Mouse (Mus musculus) neural tube, embryonic 11.5 days (tissue): Measurements from ENCODE around the gene Celsr3. TPM values are rescaled to one million over a fixed set of nuclear protein-coding genes. Genes with fewer than 3 reads are reported as not detected.

ENCODE experiments used
- ATAC-seq: fragments of 200-750 bp; cut with Nextera tagmentation; 2 replicates; pipeline ENCODE4 v1.8.0; 2017; ENCODE audit warnings: moderate number of reproducible peaks, mild to moderate bottlenecking, moderate TSS enrichment, moderate library complexity; ENCODE audit not compliant: insufficient read depth, low FRiP score, low TSS enrichment
- DNase-seq: peaks from one replicate; pipeline ENCODE4 v3.0.0-alpha.2; 2015; ENCODE audit warnings: low spot score
- H3K27ac ChIP-seq: fragments of 300-500 bp; sonication (generic); 2 replicates; pipeline ENCODE4 v1.5.1; 2014; ENCODE audit warnings: low read depth, mild to moderate bottlenecking, low read length
- H3K27me3 ChIP-seq: fragments of 300-500 bp; sonication (generic); 2 replicates; pipeline ENCODE4 v1.6.1; 2014; ENCODE audit warnings: mild to moderate bottlenecking, low read length, mixed read lengths; ENCODE audit not compliant: control insufficient read depth, insufficient read depth
- H3K36me3 ChIP-seq: fragments of 300-500 bp; sonication (generic); 2 replicates; pipeline ENCODE4 v1.6.1; 2014; ENCODE audit warnings: mild to moderate bottlenecking, low read length, moderate library complexity, mixed read lengths; ENCODE audit not compliant: control insufficient read depth, insufficient read depth
- H3K4me1 ChIP-seq: fragments of 300-500 bp; sonication (generic); 2 replicates; pipeline ENCODE4 v1.6.1; 2014; ENCODE audit warnings: low read length, mixed read lengths; ENCODE audit not compliant: control insufficient read depth, insufficient read depth
- H3K4me2 ChIP-seq: fragments of 300-500 bp; sonication (generic); 2 replicates; pipeline ENCODE4 v1.6.1; 2014; ENCODE audit warnings: low read depth, mild to moderate bottlenecking, moderate library complexity
- H3K4me3 ChIP-seq: fragments of 300-500 bp; sonication (generic); 2 replicates; pipeline ENCODE4 v1.5.1; 2014; ENCODE audit warnings: low read depth, low read length
- H3K9ac ChIP-seq: fragments of 300-500 bp; sonication (generic); 2 replicates; pipeline ENCODE4 v1.6.1; 2014; ENCODE audit warnings: mild to moderate bottlenecking, low read length
- H3K9me3 ChIP-seq: fragments of 300-500 bp; sonication (generic); 2 replicates; pipeline ENCODE4 v1.6.1; 2016; ENCODE audit warnings: low read length; ENCODE audit not compliant: control insufficient read depth
- WGBS: fragments of 180-500 bp; shearing (Covaris S2); extraction: QIAGEN DNeasy Blood & Tissue Kit; methylation state at CpG from one replicate; pipeline ENCODE4 v1.1.7; 2014; 5-methylcytosine and 5-hydroxymethylcytosine counted together
- polyA plus RNA-seq: library from polyadenylated mRNA; unstranded; fragments of >200 nt; fragmentation: Nextera tagmentation; extraction: Ambion mirVana; gene quantifications from 2 replicates; pipeline ENCODE4 v1.2.1, GENCODE M21; 2014

Celsr3 gene
- polyA plus RNA-seq, 1 experiment from 2014 or later, result 6.7 TPM

DNA sequence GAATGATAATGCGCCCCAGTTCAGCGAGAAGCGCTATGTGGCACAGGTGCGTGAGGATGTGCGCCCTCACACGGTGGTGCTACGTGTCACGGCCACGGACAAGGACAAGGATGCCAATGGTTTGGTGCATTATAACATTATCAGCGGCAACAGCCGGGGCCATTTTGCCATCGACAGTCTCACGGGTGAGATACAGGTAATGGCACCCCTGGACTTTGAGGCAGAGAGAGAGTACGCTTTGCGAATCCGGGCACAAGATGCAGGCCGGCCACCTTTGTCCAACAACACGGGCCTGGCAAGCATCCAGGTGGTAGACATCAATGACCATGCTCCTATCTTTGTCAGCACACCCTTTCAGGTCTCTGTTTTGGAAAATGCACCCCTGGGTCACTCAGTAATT, 1.8 kb downstream of the Celsr3 start:
- DNase-seq (no peak), ATAC-seq (no peak)
- Histone ChIP-seq H3K4me1 (peaks cover 17% of the 10 kb centered on the region), H3K27me3 (peaks cover 52% of the 10 kb centered on the region), H3K9ac (no peak overlapping the region), H3K4me2 (peak overlapping the region; percentile 86), H3K36me3 (no peaks in the 10 kb centered on the region), H3K4me3 (peak overlapping the region; percentile 64), H3K27ac (no peak overlapping the region), H3K9me3 (no peaks in the 10 kb centered on the region)
- WGBS, result 76% methylated on average over 18 of the region's 18 CpGs

DNA sequence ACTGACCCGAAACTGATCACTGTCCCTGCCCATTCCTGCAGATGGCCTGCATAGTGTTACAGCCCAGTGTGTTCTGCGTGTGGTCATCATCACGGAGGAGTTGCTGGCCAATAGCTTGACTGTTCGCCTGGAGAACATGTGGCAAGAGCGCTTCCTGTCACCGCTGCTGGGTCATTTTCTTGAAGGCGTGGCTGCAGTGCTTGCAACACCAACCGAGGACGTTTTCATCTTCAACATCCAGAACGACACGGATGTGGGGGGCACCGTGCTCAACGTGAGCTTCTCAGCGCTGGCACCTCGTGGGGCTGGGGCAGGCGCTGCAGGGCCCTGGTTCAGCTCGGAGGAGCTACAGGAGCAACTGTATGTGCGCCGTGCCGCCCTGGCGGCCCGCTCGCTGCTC, 5.5 kb downstream of the Celsr3 start:
- Histone ChIP-seq H3K9me3 (no peaks in the 10 kb centered on the region), H3K27ac (no peak overlapping the region), H3K27me3 (peaks cover 40% of the 10 kb centered on the region), H3K4me1 (peaks cover 15% of the 10 kb centered on the region), H3K4me3 (peak overlapping the region; percentile 39), H3K36me3 (peaks cover 2% of the 10 kb centered on the region; the same call in 1 of the 2 replicates), H3K4me2 (peak overlapping the region; percentile 78), H3K9ac (no peak overlapping the region)
- WGBS, result 7% methylated on average over 23 of the region's 23 CpGs
- ATAC-seq (no peak), DNase-seq (no peak)

DNA sequence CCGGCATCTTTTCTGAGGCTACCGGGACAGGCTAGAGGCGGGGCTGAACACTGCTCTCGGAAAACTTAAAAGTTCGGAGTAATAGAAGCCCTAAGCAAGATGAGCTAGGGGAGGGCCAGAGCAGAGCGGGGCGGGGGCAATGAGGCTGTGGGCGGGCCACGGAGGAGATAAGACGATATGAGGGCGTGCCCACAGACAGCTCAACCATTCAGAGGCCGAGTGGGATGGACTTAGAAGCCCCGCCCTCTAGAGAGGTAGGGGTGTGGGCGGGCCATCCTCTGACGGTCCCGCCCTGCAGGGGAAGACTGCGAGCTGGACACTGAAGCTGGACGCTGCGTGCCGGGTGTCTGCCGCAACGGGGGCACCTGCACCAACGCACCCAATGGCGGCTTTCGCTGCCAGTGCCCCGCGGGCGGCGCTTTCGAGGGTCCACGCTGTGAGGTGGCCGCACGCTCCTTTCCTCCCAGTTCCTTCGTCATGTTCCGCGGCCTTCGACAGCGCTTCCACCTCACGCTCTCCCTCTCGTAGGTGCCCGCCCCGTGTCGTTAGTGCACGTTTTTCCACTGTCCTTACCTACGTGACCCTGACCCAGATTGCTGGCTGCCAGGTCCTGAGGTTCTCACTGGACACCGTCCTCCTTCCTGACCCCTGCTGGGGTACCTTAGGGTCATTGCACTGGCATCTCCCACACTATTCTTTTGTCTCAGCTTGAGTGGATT, 6.4 kb downstream of the Celsr3 start:
- DNase-seq, result peak; percentile 92
- peak overlapping the region; percentile 78 for H3K4me2 ChIP-seq
- H3K9ac ChIP-seq, result no peak overlapping the region
- H3K27ac ChIP-seq, result 0 out of 2 replicates have a peak overlapping the region, but pooled peaks have one; percentile 34
- peaks cover 11% of the 10 kb centered on the region for H3K4me1 ChIP-seq
- ATAC-seq, result peak; percentile 93
- WGBS, result 7% methylated on average over 46 of the region's 46 CpGs
- H3K27me3 ChIP-seq, result peaks cover 36% of the 10 kb centered on the region
- H3K9me3 ChIP-seq, result no peaks in the 10 kb centered on the region
- peaks cover 2% of the 10 kb centered on the region; the same call in 1 of the 2 replicates for H3K36me3 ChIP-seq
- H3K4me3 ChIP-seq, result peak overlapping the region; percentile 39

DNA sequence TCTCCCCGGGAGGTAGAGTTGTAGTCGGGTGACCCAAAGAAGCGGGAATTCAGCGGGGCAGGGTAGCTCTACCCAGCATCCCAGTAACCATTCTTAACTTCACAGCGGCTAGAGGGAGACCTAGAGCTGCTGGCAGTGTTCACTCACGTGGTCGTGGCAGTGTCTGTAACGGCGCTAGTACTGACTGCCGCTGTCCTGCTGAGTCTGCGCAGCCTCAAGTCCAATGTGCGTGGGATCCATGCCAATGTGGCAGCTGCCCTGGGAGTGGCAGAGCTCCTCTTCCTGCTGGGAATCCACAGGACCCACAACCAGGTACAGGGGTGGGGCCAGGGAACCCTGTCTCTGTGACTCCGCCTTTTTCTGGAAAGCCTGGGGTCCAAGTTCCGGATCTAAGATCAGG, 16.9 kb downstream of the Celsr3 start:
- no peak overlapping the region for H3K4me2 ChIP-seq
- no peaks in the 10 kb centered on the region for H3K27me3 ChIP-seq
- ATAC-seq (no peak), DNase-seq (no peak)
- H3K4me3 ChIP-seq, result no peak overlapping the region
- H3K9me3 ChIP-seq, result no peaks in the 10 kb centered on the region
- no peaks in the 10 kb centered on the region for H3K4me1 ChIP-seq
- H3K27ac ChIP-seq, result no peak overlapping the region
- no peak overlapping the region for H3K9ac ChIP-seq
- 17% methylated on average over 14 of the region's 14 CpGs for WGBS
- no peaks in the 10 kb centered on the region; the same call in 1 of the 2 replicates for H3K36me3 ChIP-seq

DNA sequence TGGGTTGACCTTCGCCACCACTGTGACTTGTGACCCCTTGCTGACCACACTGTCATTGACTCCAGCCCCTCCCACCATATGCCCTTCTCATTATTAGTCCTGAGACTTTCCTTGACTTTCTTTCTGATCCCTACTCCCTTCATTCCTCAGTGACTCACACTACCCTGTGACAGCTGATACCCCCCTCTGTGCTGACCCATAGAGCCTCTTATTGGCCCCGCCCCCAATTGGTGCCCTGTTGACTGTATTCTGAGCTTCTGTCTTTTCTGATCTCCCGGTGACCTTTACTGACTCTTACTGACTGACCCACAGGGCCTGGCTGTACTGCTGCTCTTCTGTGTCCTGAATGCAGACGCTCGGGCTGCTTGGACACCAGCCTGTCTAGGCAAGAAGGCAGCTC, 19.3 kb downstream of the Celsr3 start:
- H3K27me3 ChIP-seq, result no peaks in the 10 kb centered on the region
- H3K36me3 ChIP-seq, result no peaks in the 10 kb centered on the region
- H3K9me3 ChIP-seq, result no peaks in the 10 kb centered on the region
- no peak overlapping the region for H3K9ac ChIP-seq
- no peak for DNase-seq
- WGBS, result 67% methylated on average over 5 of the region's 5 CpGs
- no peak overlapping the region for H3K27ac ChIP-seq
- no peak overlapping the region for H3K4me2 ChIP-seq
- no peaks in the 10 kb centered on the region for H3K4me1 ChIP-seq
- H3K4me3 ChIP-seq, result no peak overlapping the region
- ATAC-seq, result no peak

DNA sequence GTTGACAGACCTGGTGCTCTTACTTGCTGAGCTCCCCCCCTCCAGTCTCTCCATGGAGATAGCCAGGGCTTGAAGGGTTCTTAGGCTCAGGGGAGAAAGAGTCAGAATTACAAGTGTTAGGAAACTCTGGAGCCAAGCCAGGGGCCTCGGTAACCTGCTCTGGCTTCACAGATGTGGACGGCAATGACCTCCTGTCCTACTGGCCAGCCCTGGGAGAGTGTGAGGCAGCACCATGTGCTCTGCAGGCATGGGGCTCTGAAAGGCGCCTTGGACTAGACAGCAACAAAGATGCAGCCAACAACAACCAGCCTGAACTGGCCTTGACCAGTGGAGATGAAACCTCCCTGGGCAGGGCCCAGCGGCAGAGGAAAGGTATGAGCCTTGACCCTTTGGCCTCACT, 21.3 kb downstream of the Celsr3 start:
- Histone ChIP-seq H3K4me2 (no peak overlapping the region), H3K9me3 (no peaks in the 10 kb centered on the region), H3K36me3 (no peaks in the 10 kb centered on the region), H3K4me3 (no peak overlapping the region), H3K27ac (no peak overlapping the region), H3K27me3 (no peaks in the 10 kb centered on the region), H3K9ac (no peak overlapping the region), H3K4me1 (no peaks in the 10 kb centered on the region)
- 82% methylated on average over 4 of the region's 4 CpGs for WGBS
- ATAC-seq, result no peak
- DNase-seq, result no peak

DNA sequence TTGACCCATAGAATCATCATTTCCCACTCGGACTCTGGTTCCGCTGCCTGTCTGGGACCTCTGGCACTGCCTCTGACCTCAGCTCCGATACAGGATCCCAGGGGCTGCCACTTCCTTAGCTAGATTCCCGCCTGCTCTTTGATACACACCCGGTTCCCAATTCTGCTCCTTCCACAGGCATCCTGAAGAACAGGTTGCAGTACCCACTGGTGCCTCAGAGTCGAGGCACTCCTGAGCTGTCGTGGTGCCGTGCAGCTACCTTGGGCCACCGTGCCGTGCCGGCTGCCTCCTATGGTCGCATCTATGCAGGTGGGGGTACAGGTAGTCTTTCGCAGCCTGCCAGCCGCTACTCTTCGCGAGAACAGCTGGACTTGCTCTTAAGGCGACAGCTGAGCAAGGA, 22.3 kb downstream of the Celsr3 start:
- Histone ChIP-seq H3K4me3 (no peak overlapping the region), H3K9me3 (no peaks in the 10 kb centered on the region), H3K27me3 (no peaks in the 10 kb centered on the region), H3K36me3 (no peaks in the 10 kb centered on the region), H3K4me2 (no peak overlapping the region), H3K9ac (no peak overlapping the region), H3K4me1 (no peaks in the 10 kb centered on the region), H3K27ac (no peak overlapping the region)
- no peak for DNase-seq
- 83% methylated on average over 17 of the region's 17 CpGs for WGBS
- no peak for ATAC-seq

DNA sequence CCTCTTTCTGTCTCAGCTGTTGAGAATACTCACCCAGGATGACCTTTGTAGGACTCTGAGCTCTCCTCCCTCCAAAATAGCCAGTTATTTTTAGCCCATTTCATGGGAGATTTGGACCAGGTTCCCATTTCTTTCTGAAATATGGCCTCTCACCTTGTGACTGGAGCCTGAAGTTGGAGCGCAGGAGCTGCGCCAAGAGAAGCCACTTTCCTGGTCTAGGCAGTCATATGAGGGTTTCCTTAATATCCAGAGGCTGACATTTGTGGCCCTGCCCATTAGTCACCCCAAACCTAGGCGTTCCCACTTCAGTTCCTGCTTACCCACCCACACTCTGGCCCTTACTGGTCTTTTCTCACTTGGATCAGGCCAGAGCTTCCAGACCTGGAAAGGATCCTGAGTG, 26.9 kb downstream of the Celsr3 start, which contains the start of gene Slc26a6:
TSS of gene Slc26a6 (plus strand) at position 308 of the 400 bp plus-strand sequence.
- peak within 1 kb of the TSS; percentile 70 for H3K4me3 ChIP-seq
- no peaks in the 10 kb centered on the region for H3K27me3 ChIP-seq
- peak within 1 kb of the TSS; percentile 66 for H3K9ac ChIP-seq
- ATAC-seq, result no peak
- peaks cover 5% of the 10 kb centered on the region; the same call in 1 of the 2 replicates for H3K4me1 ChIP-seq
- H3K27ac ChIP-seq, result 0 out of 2 replicates have a peak within 1 kb of the TSS, but pooled peaks have one; percentile 27
- no peaks in the 10 kb centered on the region for H3K9me3 ChIP-seq
- H3K36me3 ChIP-seq, result no peaks in the 10 kb centered on the region
- peak within 1 kb of the TSS; percentile 93 for H3K4me2 ChIP-seq
- WGBS, result 94% methylated on average over 3 of the region's 3 CpGs
- DNase-seq, result no peak
